Mouse (Mus musculus): ENCODE measurements around the gene Csmd2. TPM values are rescaled to one million over a fixed set of nuclear protein-coding genes. Genes with fewer than 3 reads are reported as not detected.

Gene Csmd2
- polyA plus RNA-seq, 1 experiment = 0.03 TPM

DNA sequence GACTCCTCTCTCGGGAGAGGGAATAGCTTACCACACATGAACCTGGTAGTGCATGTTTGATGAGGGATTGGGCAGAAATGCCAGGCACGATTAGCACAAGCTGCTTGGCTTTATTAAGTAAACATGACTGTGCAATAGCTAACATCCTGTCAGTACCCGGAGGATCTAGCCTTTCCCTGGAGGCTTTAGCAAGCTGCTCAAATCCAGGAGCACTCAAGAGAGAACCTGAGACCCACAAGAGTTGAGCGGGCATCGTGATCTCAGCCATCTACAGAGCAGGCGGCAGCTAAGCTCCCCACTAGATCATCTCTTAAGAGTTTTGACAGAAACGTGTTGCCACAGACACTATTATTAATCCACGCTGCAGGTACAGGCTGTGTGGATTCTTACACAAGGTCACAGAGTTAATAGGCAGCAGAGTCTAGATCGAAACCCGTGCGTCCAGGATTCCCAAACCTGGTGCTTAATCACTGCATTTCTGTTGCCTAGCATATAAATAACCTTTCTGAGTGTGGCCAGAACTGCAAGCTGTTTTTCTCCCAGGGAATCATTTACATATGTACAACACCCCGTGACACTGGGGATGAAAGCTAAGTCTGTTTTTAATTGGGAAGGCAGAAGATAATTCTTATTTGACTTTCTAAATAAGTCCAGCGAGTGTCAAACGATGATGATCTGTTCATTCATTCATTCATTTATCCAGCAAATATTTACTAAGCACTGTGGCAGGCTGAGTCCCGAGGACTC lies 458.0 kb downstream of the Csmd2 start:
- no peak for TF ChIP-seq POLR2A (IDR thresholded peaks at IDR 0.05; ENCODE audit: low read depth, low read length)
- no peak for TF ChIP-seq CTCF (conservative IDR thresholded peaks at IDR 0.05; ENCODE audit: insufficient read depth, insufficient read length, low read depth, low read length)
- 62% methylated on average over 15 of the region's 15 CpGs for WGBS
- no peaks in the 10 kb centered on the region for H3K4me1 ChIP-seq (ENCODE audit: control insufficient read depth, insufficient read depth, low read length)

DNA sequence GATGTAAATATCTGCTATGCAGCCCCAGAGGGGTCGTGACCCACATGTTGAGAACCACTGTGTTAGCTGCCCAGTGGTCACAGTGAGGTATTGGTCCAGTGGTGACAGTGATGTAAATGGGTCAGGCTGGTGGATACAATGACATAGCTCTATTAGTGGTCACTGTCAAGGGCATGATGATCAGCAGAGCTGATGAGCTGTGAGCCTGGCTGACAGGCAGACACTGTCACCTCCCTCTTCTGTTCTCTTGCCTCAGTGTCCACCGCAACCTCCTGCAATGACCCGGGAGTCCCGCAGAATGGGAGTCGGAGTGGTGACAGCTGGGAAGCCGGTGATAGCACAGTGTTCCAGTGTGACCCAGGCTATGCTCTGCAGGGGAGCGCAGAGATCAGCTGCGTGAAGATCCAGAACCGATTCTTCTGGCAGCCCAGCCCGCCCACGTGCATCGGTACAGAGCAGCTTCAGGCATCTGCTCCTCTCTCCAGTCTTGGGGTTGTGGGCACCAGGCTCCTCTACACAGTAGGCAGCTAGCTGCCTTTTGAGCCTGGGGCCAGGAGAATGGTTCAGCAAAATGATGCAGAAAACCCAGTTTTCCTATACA lies 461.3 kb downstream of the Csmd2 start:
- no peak for DNase-seq
- Histone ChIP-seq H3K27ac (ENCODE audit: insufficient read depth, low read depth, low read length) (no peak overlapping the region), H3K4me3 (ENCODE audit: insufficient read depth, low read depth, low read length) (no peak overlapping the region), H3K4me1 (ENCODE audit: control insufficient read depth, insufficient read depth, low read length) (no peaks in the 10 kb centered on the region), H3K27me3 (replicated peaks; ENCODE audit: control insufficient read depth, insufficient read depth, low read length) (no peaks in the 10 kb centered on the region), H3K36me3 (ENCODE audit: control insufficient read depth, insufficient read depth, low read length) (no peaks in the 10 kb centered on the region)
- no peak for TF ChIP-seq CTCF (conservative IDR thresholded peaks at IDR 0.05; ENCODE audit: insufficient read depth, insufficient read length, low read depth, low read length)
- WGBS = 84% methylated on average over 12 of the region's 12 CpGs

More for the DNA sequence above, 458.0 kb downstream of the Csmd2 start:
- H3K27me3 ChIP-seq (replicated peaks; ENCODE audit: control insufficient read depth, insufficient read depth, low read length) = no peaks in the 10 kb centered on the region
- no peak overlapping the region for H3K4me3 ChIP-seq (ENCODE audit: insufficient read depth, low read depth, low read length)
- no peaks in the 10 kb centered on the region for H3K36me3 ChIP-seq (ENCODE audit: control insufficient read depth, insufficient read depth, low read length)
- no peak for DNase-seq
- H3K27ac ChIP-seq (ENCODE audit: insufficient read depth, low read depth, low read length) = no peak overlapping the region

DNA sequence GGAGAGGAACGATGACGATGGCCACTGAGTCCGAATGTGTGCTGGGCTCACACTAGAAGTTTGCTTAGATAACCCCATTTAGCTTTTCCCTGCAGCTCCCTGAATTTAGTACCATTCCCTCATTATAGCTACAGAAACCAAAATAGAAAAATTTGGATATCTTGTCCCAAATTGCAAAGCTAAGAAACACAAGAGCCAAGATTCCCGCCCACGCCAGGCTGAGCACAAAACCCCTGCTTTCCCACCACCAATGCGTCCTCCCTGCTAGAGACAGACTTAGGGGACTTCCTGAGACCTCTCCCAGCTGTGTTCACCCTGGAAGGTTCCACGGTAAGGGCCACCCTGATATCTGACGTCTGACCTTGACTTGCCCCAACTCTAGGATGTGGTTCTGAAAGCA lies 462.5 kb downstream of the Csmd2 start:
- Histone ChIP-seq H3K27me3 (replicated peaks; ENCODE audit: control insufficient read depth, insufficient read depth, low read length) (no peaks in the 10 kb centered on the region), H3K4me3 (ENCODE audit: insufficient read depth, low read depth, low read length) (no peak overlapping the region), H3K4me1 (ENCODE audit: control insufficient read depth, insufficient read depth, low read length) (no peaks in the 10 kb centered on the region), H3K36me3 (ENCODE audit: control insufficient read depth, insufficient read depth, low read length) (no peaks in the 10 kb centered on the region), H3K27ac (ENCODE audit: insufficient read depth, low read depth, low read length) (no peak overlapping the region)
- no peak for DNase-seq
- 80% methylated on average over 8 of the region's 8 CpGs for WGBS
- TF ChIP-seq CTCF (conservative IDR thresholded peaks at IDR 0.05; ENCODE audit: insufficient read depth, insufficient read length, low read depth, low read length) = no peak
- TF ChIP-seq POLR2A (IDR thresholded peaks at IDR 0.05; ENCODE audit: low read depth, low read length) = no peak

DNA sequence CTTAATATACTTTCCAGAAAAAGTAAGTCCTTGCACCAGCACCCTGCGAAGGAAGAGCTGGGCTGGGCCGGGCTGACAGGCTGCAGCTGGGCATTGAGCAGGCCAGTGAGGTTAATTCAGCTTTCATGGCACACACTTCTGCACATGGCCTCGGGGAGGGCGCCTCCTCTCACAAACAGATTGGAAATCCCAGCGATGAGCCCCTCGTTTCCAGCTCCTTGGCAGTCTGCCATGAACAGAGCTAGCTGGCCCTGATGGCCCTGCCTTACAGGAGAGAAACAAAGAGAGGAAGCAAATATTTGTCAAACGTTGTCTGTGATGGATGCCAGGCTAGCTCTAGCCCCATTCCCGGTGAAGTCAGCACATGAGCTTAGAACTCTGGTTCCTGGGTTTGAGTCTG lies 463.3 kb downstream of the Csmd2 start:
- 25% methylated on average over 8 of the region's 8 CpGs for WGBS
- H3K27me3 ChIP-seq (replicated peaks; ENCODE audit: control insufficient read depth, insufficient read depth, low read length) = no peaks in the 10 kb centered on the region
- no peak overlapping the region for H3K27ac ChIP-seq (ENCODE audit: insufficient read depth, low read depth, low read length)
- no peak for DNase-seq
- no peak for TF ChIP-seq POLR2A (IDR thresholded peaks at IDR 0.05; ENCODE audit: low read depth, low read length)
- no peak for TF ChIP-seq CTCF (conservative IDR thresholded peaks at IDR 0.05; ENCODE audit: insufficient read depth, insufficient read length, low read depth, low read length)
- no peaks in the 10 kb centered on the region for H3K4me1 ChIP-seq (ENCODE audit: control insufficient read depth, insufficient read depth, low read length)
- no peak overlapping the region for H3K4me3 ChIP-seq (ENCODE audit: insufficient read depth, low read depth, low read length)
- H3K36me3 ChIP-seq (ENCODE audit: control insufficient read depth, insufficient read depth, low read length) = no peaks in the 10 kb centered on the region

DNA sequence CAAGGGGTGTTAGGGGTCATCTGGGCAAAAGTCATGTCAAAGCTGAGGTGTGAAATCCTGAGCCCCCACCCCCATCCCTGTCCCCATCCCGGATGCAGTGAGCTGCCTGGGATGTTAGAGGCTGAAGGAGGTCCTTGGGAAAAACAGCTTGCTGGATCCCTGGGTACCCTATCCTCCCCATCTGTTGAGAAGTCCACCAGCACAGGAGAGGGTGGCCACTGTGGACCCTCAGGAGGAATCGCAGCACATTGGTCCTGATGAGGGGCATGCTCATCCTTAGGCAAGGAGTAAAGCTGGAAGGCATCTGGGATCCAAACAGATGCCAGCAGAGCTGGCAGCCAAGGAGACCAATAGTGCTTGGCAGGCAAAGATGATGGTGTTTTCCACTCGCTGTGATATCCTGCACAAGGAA lies 463.7 kb downstream of the Csmd2 start:
- H3K27ac ChIP-seq (ENCODE audit: insufficient read depth, low read depth, low read length) = no peak overlapping the region
- H3K36me3 ChIP-seq (ENCODE audit: control insufficient read depth, insufficient read depth, low read length) = no peaks in the 10 kb centered on the region
- H3K4me1 ChIP-seq (ENCODE audit: control insufficient read depth, insufficient read depth, low read length) = no peaks in the 10 kb centered on the region
- H3K27me3 ChIP-seq (replicated peaks; ENCODE audit: control insufficient read depth, insufficient read depth, low read length) = no peaks in the 10 kb centered on the region
- TF ChIP-seq POLR2A (IDR thresholded peaks at IDR 0.05; ENCODE audit: low read depth, low read length) (no peak), CTCF (conservative IDR thresholded peaks at IDR 0.05; ENCODE audit: insufficient read depth, insufficient read length, low read depth, low read length) (no peak)
- no peak for DNase-seq
- 76% methylated on average over 3 of the region's 3 CpGs for WGBS
- no peak overlapping the region for H3K4me3 ChIP-seq (ENCODE audit: insufficient read depth, low read depth, low read length)

DNA sequence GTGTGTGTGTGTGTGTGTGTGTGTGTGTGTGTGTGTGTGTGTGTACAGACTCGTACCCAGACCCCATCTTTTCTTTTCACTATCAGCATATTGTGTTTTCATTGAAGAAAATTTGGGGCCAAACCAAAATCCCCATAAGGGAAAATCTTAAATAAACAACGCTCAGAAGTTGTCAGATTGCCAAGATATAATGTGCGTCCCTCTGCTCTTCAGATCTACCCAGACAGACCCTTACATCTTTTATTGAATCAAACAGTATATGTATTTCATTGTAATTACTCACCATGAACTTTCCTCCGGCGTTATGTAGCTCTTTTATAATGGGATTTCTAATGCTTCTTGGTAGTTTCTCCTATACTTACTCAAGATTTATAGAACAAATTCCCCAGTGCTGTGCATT lies 479.1 kb downstream of the Csmd2 start:
- H3K27ac ChIP-seq (ENCODE audit: insufficient read depth, low read depth, low read length) = no peak overlapping the region
- no peak for DNase-seq
- 80% methylated on average over 5 of the region's 5 CpGs for WGBS
- no peaks in the 10 kb centered on the region for H3K36me3 ChIP-seq (ENCODE audit: control insufficient read depth, insufficient read depth, low read length)
- no peaks in the 10 kb centered on the region for H3K4me1 ChIP-seq (ENCODE audit: control insufficient read depth, insufficient read depth, low read length)
- H3K4me3 ChIP-seq (ENCODE audit: insufficient read depth, low read depth, low read length) = no peak overlapping the region
- TF ChIP-seq POLR2A (IDR thresholded peaks at IDR 0.05; ENCODE audit: low read depth, low read length) (no peak), CTCF (conservative IDR thresholded peaks at IDR 0.05; ENCODE audit: insufficient read depth, insufficient read length, low read depth, low read length) (no peak)
- no peaks in the 10 kb centered on the region for H3K27me3 ChIP-seq (replicated peaks; ENCODE audit: control insufficient read depth, insufficient read depth, low read length)

DNA sequence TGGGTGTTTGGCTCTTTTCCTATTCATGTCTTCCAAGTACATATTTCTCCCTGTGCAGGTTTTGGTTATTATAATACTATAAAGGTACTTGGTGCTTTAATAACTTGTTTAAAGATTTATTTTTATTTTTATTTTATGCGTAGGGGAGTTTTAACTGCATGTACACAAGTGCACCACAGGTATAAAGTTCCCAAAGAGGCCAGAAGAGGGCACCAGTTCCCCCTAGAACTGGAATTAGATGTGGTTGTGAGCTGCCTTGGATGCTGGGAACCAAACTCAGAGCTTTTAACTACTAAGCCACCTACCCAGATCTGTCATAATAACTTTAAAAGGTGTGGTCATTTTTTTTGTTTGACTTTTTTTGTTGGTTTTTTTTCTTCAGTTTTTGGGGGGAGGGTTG lies 480.4 kb downstream of the Csmd2 start:
- no peaks in the 10 kb centered on the region for H3K4me1 ChIP-seq (ENCODE audit: control insufficient read depth, insufficient read depth, low read length)
- no peaks in the 10 kb centered on the region for H3K27me3 ChIP-seq (replicated peaks; ENCODE audit: control insufficient read depth, insufficient read depth, low read length)
- no peak overlapping the region for H3K27ac ChIP-seq (ENCODE audit: insufficient read depth, low read depth, low read length)
- DNase-seq = no peak
- 83% methylated on average over 1 of the region's 1 CpGs for WGBS
- TF ChIP-seq POLR2A (IDR thresholded peaks at IDR 0.05; ENCODE audit: low read depth, low read length) (no peak), CTCF (conservative IDR thresholded peaks at IDR 0.05; ENCODE audit: insufficient read depth, insufficient read length, low read depth, low read length) (no peak)
- no peak overlapping the region for H3K4me3 ChIP-seq (ENCODE audit: insufficient read depth, low read depth, low read length)
- H3K36me3 ChIP-seq (ENCODE audit: control insufficient read depth, insufficient read depth, low read length) = no peaks in the 10 kb centered on the region
